Mouse (Mus musculus): ENCODE data around the gene 4921539E11Rik. TPM values are rescaled to one million over a fixed set of nuclear protein-coding genes. Genes with fewer than 3 reads are reported as not detected.

4921539E11Rik gene
- not detected in 2 replicates for polyA plus RNA-seq (2015; fragmentation: Nextera tagmentation; extraction: Ambion mirVana)

- ATAC-seq, result no peak
- H3K36me3 ChIP-seq (ENCODE audit: poor library complexity, severe bottlenecking), result no peaks in the 10 kb centered on the region
- H3K4me1 ChIP-seq, result no peaks in the 10 kb centered on the region
- no peaks in the 10 kb centered on the region for H3K27me3 ChIP-seq
- no peak within 1 kb of the TSS for H3K4me2 ChIP-seq
- H3K27ac ChIP-seq, result no peak within 1 kb of the TSS
- no peak within 1 kb of the TSS for H3K9ac ChIP-seq
- WGBS, result 53% methylated on average over 2 of the region's 2 CpGs
- H3K4me3 ChIP-seq, result no peak within 1 kb of the TSS
- no peaks in the 10 kb centered on the region for H3K9me3 ChIP-seq (replicated peaks)
Measured at GRCm38 (mm10) chr4:103290763-103291162, at the start of gene 4921539E11Rik. 4921539E11Rik (minus strand) TSS chr4:103290863.

- WGBS, result 76% methylated on average over 5 of the region's 5 CpGs
- H3K4me2 ChIP-seq, result no peak overlapping the region
Measured at GRCm38 (mm10) chr4:103335134-103335533, 44.5 kb upstream of the 4921539E11Rik start.

GRCm38 (mm10) chr4:103329348-103329747, 38.7 kb upstream of the 4921539E11Rik start:
- H3K27me3 ChIP-seq, result peaks cover 5% of the 10 kb centered on the region
- H3K27ac ChIP-seq, result no peak overlapping the region
- 43% methylated on average over 6 of the region's 6 CpGs for WGBS
- H3K36me3 ChIP-seq (ENCODE audit: poor library complexity, severe bottlenecking), result peaks cover 4% of the 10 kb centered on the region; the same call in 1 of the 2 replicates
- no peak overlapping the region for H3K9ac ChIP-seq
- no peak overlapping the region for H3K4me2 ChIP-seq
- ATAC-seq, result no peak
- H3K9me3 ChIP-seq (replicated peaks), result no peaks in the 10 kb centered on the region
- peaks cover 11% of the 10 kb centered on the region for H3K4me1 ChIP-seq
- no peak overlapping the region for H3K4me3 ChIP-seq

More at GRCm38 (mm10) chr4:103335134-103335533, 44.5 kb upstream of the 4921539E11Rik start:
- ATAC-seq, result no peak
- no peak overlapping the region for H3K27ac ChIP-seq
- H3K9ac ChIP-seq, result no peak overlapping the region
- no peaks in the 10 kb centered on the region for H3K27me3 ChIP-seq
- peaks cover 4% of the 10 kb centered on the region; the same call in 1 of the 2 replicates for H3K36me3 ChIP-seq (ENCODE audit: poor library complexity, severe bottlenecking)
- no peak overlapping the region for H3K4me3 ChIP-seq
- H3K4me1 ChIP-seq, result no peaks in the 10 kb centered on the region
- H3K9me3 ChIP-seq (replicated peaks), result no peaks in the 10 kb centered on the region

GRCm38 (mm10) chr4:103326994-103327393, 36.3 kb upstream of the 4921539E11Rik start:
- H3K4me1 ChIP-seq, result peaks cover 11% of the 10 kb centered on the region
- H3K4me3 ChIP-seq, result no peak overlapping the region
- peaks cover 4% of the 10 kb centered on the region; the same call in 1 of the 2 replicates for H3K36me3 ChIP-seq (ENCODE audit: poor library complexity, severe bottlenecking)
- no peak overlapping the region for H3K27ac ChIP-seq
- no peak overlapping the region for H3K9ac ChIP-seq
- WGBS, result 81% methylated on average over 3 of the region's 3 CpGs
- ATAC-seq, result no peak
- H3K4me2 ChIP-seq, result no peak overlapping the region
- no peaks in the 10 kb centered on the region for H3K9me3 ChIP-seq (replicated peaks)
- peaks cover 12% of the 10 kb centered on the region for H3K27me3 ChIP-seq

GRCm38 (mm10) chr4:103324688-103325451, 34.2 kb upstream of the 4921539E11Rik start:
- peak; percentile 92 for ATAC-seq
- no peaks in the 10 kb centered on the region for H3K9me3 ChIP-seq (replicated peaks)
- H3K4me1 ChIP-seq, result peaks cover 14% of the 10 kb centered on the region
- 11% methylated on average over 17 of the region's 17 CpGs for WGBS
- peak overlapping the region; percentile 34; the same call in 1 of the 2 replicates for H3K9ac ChIP-seq
- peak overlapping the region; percentile 70 for H3K27ac ChIP-seq
- no peaks in the 10 kb centered on the region for H3K36me3 ChIP-seq (ENCODE audit: poor library complexity, severe bottlenecking)
- peak overlapping the region; percentile 18; the same call in 1 of the 2 replicates for H3K4me3 ChIP-seq
- peaks cover 14% of the 10 kb centered on the region for H3K27me3 ChIP-seq
- H3K4me2 ChIP-seq, result peak overlapping the region; percentile 50

GRCm38 (mm10) chr4:103321461-103321860, 30.8 kb upstream of the 4921539E11Rik start:
- Histone ChIP-seq H3K9me3 (replicated peaks) (no peaks in the 10 kb centered on the region), H3K27ac (no peak overlapping the region), H3K27me3 (peaks cover 19% of the 10 kb centered on the region), H3K4me3 (no peak overlapping the region), H3K9ac (no peak overlapping the region), H3K36me3 (ENCODE audit: poor library complexity, severe bottlenecking) (no peaks in the 10 kb centered on the region), H3K4me2 (no peak overlapping the region), H3K4me1 (peaks cover 9% of the 10 kb centered on the region; the same call in 1 of the 2 replicates)
- no peak for ATAC-seq
- 85% methylated on average over 6 of the region's 6 CpGs for WGBS

- no peaks in the 10 kb centered on the region for H3K36me3 ChIP-seq (ENCODE audit: poor library complexity, severe bottlenecking)
- no peak overlapping the region for H3K9ac ChIP-seq
- ATAC-seq, result no peak
- peaks cover 15% of the 10 kb centered on the region for H3K4me1 ChIP-seq
- no peak overlapping the region for H3K4me3 ChIP-seq
- WGBS, result 87% methylated on average over 4 of the region's 4 CpGs
- peaks cover 10% of the 10 kb centered on the region; the same call in 1 of the 2 replicates for H3K27me3 ChIP-seq
- H3K4me2 ChIP-seq, result no peak overlapping the region
- no peak overlapping the region for H3K27ac ChIP-seq
- no peaks in the 10 kb centered on the region for H3K9me3 ChIP-seq (replicated peaks)
Measured at GRCm38 (mm10) chr4:103315861-103316260, 25.2 kb upstream of the 4921539E11Rik start.

GRCm38 (mm10) chr4:103314526-103314910, 23.9 kb upstream of the 4921539E11Rik start:
- Histone ChIP-seq H3K4me2 (peak overlapping the region; percentile 59), H3K27ac (peak overlapping the region; percentile 35; the same call in 1 of the 2 replicates), H3K4me1 (peaks cover 15% of the 10 kb centered on the region), H3K4me3 (peak overlapping the region; percentile 62), H3K9me3 (replicated peaks) (no peaks in the 10 kb centered on the region), H3K9ac (peak overlapping the region; percentile 19; the same call in 1 of the 2 replicates), H3K27me3 (peaks cover 10% of the 10 kb centered on the region; the same call in 1 of the 2 replicates), H3K36me3 (ENCODE audit: poor library complexity, severe bottlenecking) (no peaks in the 10 kb centered on the region)
- no peak for ATAC-seq
- 8% methylated on average over 3 of the region's 3 CpGs for WGBS

GRCm38 (mm10) chr4:103313587-103314525, 23.2 kb upstream of the 4921539E11Rik start, which contains the start of gene Oma1:
Oma1 (plus strand) TSS chr4:103313812.
- peaks cover 15% of the 10 kb centered on the region for H3K4me1 ChIP-seq
- H3K36me3 ChIP-seq (ENCODE audit: poor library complexity, severe bottlenecking), result no peaks in the 10 kb centered on the region
- peak within 1 kb of the TSS; percentile 62 for H3K4me3 ChIP-seq
- no peaks in the 10 kb centered on the region for H3K9me3 ChIP-seq (replicated peaks)
- ATAC-seq, result peak; percentile 99
- H3K27me3 ChIP-seq, result peaks cover 5% of the 10 kb centered on the region; the same call in 1 of the 2 replicates
- peak within 1 kb of the TSS; percentile 94 for H3K27ac ChIP-seq
- peak within 1 kb of the TSS; percentile 76 for H3K9ac ChIP-seq
- peak within 1 kb of the TSS; percentile 59 for H3K4me2 ChIP-seq
- WGBS, result under 1% methylated on average over 61 of the region's 61 CpGs

- H3K9me3 ChIP-seq (replicated peaks), result no peaks in the 10 kb centered on the region
- no peak overlapping the region for H3K9ac ChIP-seq
- no peaks in the 10 kb centered on the region for H3K27me3 ChIP-seq
- no peak overlapping the region for H3K4me3 ChIP-seq
- 84% methylated on average over 1 of the region's 1 CpGs for WGBS
- no peak for ATAC-seq
- H3K4me2 ChIP-seq, result no peak overlapping the region
- H3K27ac ChIP-seq, result no peak overlapping the region
- no peaks in the 10 kb centered on the region for H3K36me3 ChIP-seq (ENCODE audit: poor library complexity, severe bottlenecking)
- no peaks in the 10 kb centered on the region for H3K4me1 ChIP-seq
Measured at GRCm38 (mm10) chr4:103303851-103304250, 13.2 kb upstream of the 4921539E11Rik start.

- H3K4me3 ChIP-seq, result no peak overlapping the region
- ATAC-seq, result no peak
- H3K27me3 ChIP-seq, result no peaks in the 10 kb centered on the region
- H3K4me2 ChIP-seq, result no peak overlapping the region
- no peak overlapping the region for H3K9ac ChIP-seq
- 77% methylated on average over 10 of the region's 10 CpGs for WGBS
- H3K4me1 ChIP-seq, result no peaks in the 10 kb centered on the region
- H3K9me3 ChIP-seq (replicated peaks), result no peaks in the 10 kb centered on the region
- H3K36me3 ChIP-seq (ENCODE audit: poor library complexity, severe bottlenecking), result no peaks in the 10 kb centered on the region
- no peak overlapping the region for H3K27ac ChIP-seq
Measured at GRCm38 (mm10) chr4:103299342-103299741, 8.7 kb upstream of the 4921539E11Rik start.
